Comparison of ENCODE assay signal across 8 mouse cellular contexts in the genomic region with DNA sequence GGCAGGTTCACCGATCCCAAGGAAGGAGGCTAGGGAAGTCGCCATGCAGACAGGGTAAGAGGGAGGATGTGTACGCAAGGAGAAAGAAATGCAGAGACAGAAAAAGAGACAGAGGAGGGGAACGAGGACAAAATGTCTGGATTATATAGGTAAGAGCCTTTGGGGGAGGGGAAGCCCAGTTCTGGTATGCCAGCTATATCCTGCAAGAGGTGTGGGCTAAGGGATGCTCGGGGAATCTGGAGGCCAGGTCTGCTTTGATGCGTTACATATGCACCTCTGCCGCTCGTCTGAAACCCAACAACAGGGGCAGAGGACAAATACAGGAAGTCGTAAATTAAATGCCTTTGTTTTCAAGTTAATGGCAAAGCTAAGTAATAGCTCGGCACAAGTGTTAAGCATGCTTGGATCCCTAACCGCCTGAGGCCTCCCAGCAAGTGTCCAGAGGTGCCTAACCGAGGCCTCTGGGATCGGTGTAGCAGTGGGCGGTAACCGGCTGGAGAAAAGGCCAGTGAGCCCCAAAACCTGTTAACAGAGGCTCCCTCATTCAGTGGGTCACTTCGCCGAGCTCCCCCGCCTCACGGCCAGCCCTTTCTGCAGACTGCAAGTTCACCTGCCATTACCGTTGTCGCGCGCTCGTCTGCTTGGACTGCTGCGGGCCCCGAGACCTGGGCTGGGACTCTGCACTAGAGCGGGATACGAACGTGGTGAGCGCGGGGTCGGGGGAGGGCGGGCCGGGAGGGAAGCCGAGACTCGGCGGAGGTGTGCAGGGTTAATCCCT. TPM values are rescaled to one million over a fixed set of nuclear protein-coding genes. Genes with fewer than 3 reads are reported as not detected.
DNase-seq lines count a peak whose midpoint lies in the region; ATAC-seq lines count a peak whose summit lies in the region.

No protein-coding gene starts in this region.

- H3K27ac ChIP-seq in heart, embryonic 12.5 days (ENCODE audit: poor library complexity, severe bottlenecking): peak overlapping the region; percentile 96
- H3K27ac ChIP-seq in forebrain, embryonic 11.5 days (ENCODE audit: low read depth, low read length): peak overlapping the region; percentile 71
- peak overlapping the region; percentile 99 for H3K27ac ChIP-seq in kidney, embryonic 15.5 days
- H3K27ac ChIP-seq in midbrain, embryonic 14.5 days (replicated peaks; ENCODE audit: low read depth, low read length): peak overlapping the region; percentile 88

- peaks cover 56% of the 10 kb centered on the region for H3K4me1 ChIP-seq in heart, embryonic 12.5 days (replicated peaks)
- peaks cover 29% of the 10 kb centered on the region for H3K4me1 ChIP-seq in forebrain, embryonic 11.5 days (replicated peaks; ENCODE audit: control insufficient read depth, insufficient read depth, low read length)
- peaks cover 66% of the 10 kb centered on the region for H3K4me1 ChIP-seq in kidney, embryonic 15.5 days
- H3K4me1 ChIP-seq in midbrain, embryonic 14.5 days (ENCODE audit: control insufficient read depth, insufficient read depth, low read length): peaks cover 26% of the 10 kb centered on the region

- peaks cover 25% of the 10 kb centered on the region for H3K36me3 ChIP-seq in heart, embryonic 12.5 days
- peaks cover under 1% of the 10 kb centered on the region; the same call in 1 of the 2 replicates for H3K36me3 ChIP-seq in forebrain, embryonic 11.5 days (ENCODE audit: control insufficient read depth, insufficient read depth, low read length)
- peaks cover 24% of the 10 kb centered on the region for H3K36me3 ChIP-seq in kidney, embryonic 15.5 days
- peaks cover 20% of the 10 kb centered on the region for H3K36me3 ChIP-seq in midbrain, embryonic 14.5 days (ENCODE audit: control insufficient read depth, insufficient read depth, low read length)

- peaks cover 20% of the 10 kb centered on the region for H3K27me3 ChIP-seq in heart, embryonic 12.5 days (replicated peaks)
- H3K27me3 ChIP-seq in forebrain, embryonic 11.5 days (ENCODE audit: control insufficient read depth, insufficient read depth, low read length): peaks cover 14% of the 10 kb centered on the region
- no peaks in the 10 kb centered on the region; the same call in 1 of the 2 replicates for H3K27me3 ChIP-seq in kidney, embryonic 15.5 days
- peaks cover 30% of the 10 kb centered on the region for H3K27me3 ChIP-seq in midbrain, embryonic 14.5 days (ENCODE audit: control insufficient read depth, insufficient read depth, low read length)

- peak; percentile 34 for ATAC-seq in heart, embryonic 12.5 days (ENCODE audit: insufficient number of reproducible peaks, low FRiP score)
- peak; percentile 6 for ATAC-seq in forebrain, embryonic 11.5 days (replicated peaks; ENCODE audit: low FRiP score)
- peak; percentile 58; the same call in 1 of the 2 replicates for ATAC-seq in kidney, embryonic 15.5 days (replicated peaks; ENCODE audit: low FRiP score)
- ATAC-seq in midbrain, embryonic 14.5 days (ENCODE audit: low FRiP score, low TSS enrichment): peak; percentile 76; the same call in 1 of the 2 replicates
- ATAC-seq in activated CD4-positive, CD25-positive, alpha-beta regulatory T cell, adult 4 months: no peak

- H3K4me3 ChIP-seq in heart, embryonic 12.5 days: peak overlapping the region; percentile 77
- peak overlapping the region; percentile 67 for H3K4me3 ChIP-seq in forebrain, embryonic 11.5 days (ENCODE audit: low read depth, low read length)
- peak overlapping the region; percentile 79 for H3K4me3 ChIP-seq in kidney, embryonic 15.5 days (replicated peaks)
- H3K4me3 ChIP-seq in midbrain, embryonic 14.5 days (replicated peaks; ENCODE audit: low read depth, low read length): peak overlapping the region; percentile 73

- DNase-seq in heart, adult 9 months (ENCODE audit: low spot score in 2 of 2): no peak
- DNase-seq in MN1 (ENCODE audit: low spot score): peak; percentile 37
- DNase-seq in forebrain, embryonic 11.5 days (ENCODE audit: low spot score): no peak
- DNase-seq in midbrain, embryonic 14.5 days: no peak
- no peak for DNase-seq in right cerebral cortex, postnatal 14 days

- peak overlapping the region; percentile 83 for H3K9ac ChIP-seq in heart, embryonic 12.5 days
- H3K9ac ChIP-seq in forebrain, embryonic 11.5 days (ENCODE audit: low read length): peak overlapping the region; percentile 71
- H3K9ac ChIP-seq in kidney, embryonic 15.5 days: peak overlapping the region; percentile 84
- peak overlapping the region; percentile 76 for H3K9ac ChIP-seq in midbrain, embryonic 14.5 days (replicated peaks; ENCODE audit: low read length)

- H3K4me2 ChIP-seq in heart, embryonic 12.5 days: peak overlapping the region; percentile 94
- peak overlapping the region; percentile 89 for H3K4me2 ChIP-seq in forebrain, embryonic 11.5 days (ENCODE audit: low read depth, low read length, severe bottlenecking)
- H3K4me2 ChIP-seq in kidney, embryonic 15.5 days: peak overlapping the region; percentile 70
- peak overlapping the region; percentile 92 for H3K4me2 ChIP-seq in midbrain, embryonic 14.5 days (ENCODE audit: low read length)

- H3K9me3 ChIP-seq in heart, embryonic 12.5 days (replicated peaks): no peaks in the 10 kb centered on the region
- H3K9me3 ChIP-seq in forebrain, embryonic 11.5 days (ENCODE audit: control insufficient read depth, low read length): no peaks in the 10 kb centered on the region
- no peaks in the 10 kb centered on the region for H3K9me3 ChIP-seq in kidney, embryonic 15.5 days (replicated peaks)
- H3K9me3 ChIP-seq in midbrain, embryonic 14.5 days (ENCODE audit: control insufficient read depth, low read length): no peaks in the 10 kb centered on the region

- 7% methylated on average over 37 of the region's 37 CpGs for WGBS in heart, embryonic 12.5 days
- WGBS in forebrain, embryonic 11.5 days: 5% methylated on average over 37 of the region's 37 CpGs
- 1% methylated on average over 37 of the region's 37 CpGs for WGBS in kidney, embryonic 15.5 days
- 8% methylated on average over 37 of the region's 37 CpGs for WGBS in midbrain, embryonic 14.5 days

RNA-seq across cellular contexts. Expression of gene Rassf1, which starts 2.4 kb away (rescaled TPM):
- polyA plus RNA-seq in heart, embryonic 12.5 days (2016; fragmentation: Nextera tagmentation; extraction: Ambion mirVana): 48.2 and 49.0 TPM in 2 replicates
- 48.2 and 51.8 TPM in 2 replicates for polyA plus RNA-seq in forebrain, embryonic 11.5 days (2014; fragmentation: Nextera tagmentation; extraction: Ambion mirVana)
- polyA plus RNA-seq in kidney, embryonic 15.5 days (2015; fragmentation: Nextera tagmentation; extraction: Ambion mirVana): 61.7 and 63.4 TPM in 2 replicates
- 35.5 and 40.4 TPM in 2 replicates for polyA plus RNA-seq in midbrain, embryonic 14.5 days (2014; fragmentation: Nextera tagmentation; extraction: Ambion mirVana)
- polyA plus RNA-seq in activated CD4-positive, CD25-positive, alpha-beta regulatory T cell, adult 4 months (2017; shearing (Covaris generic)): 10 to 100 TPM; 74.8 to 81.7 TPM

RNA-seq across cellular contexts. Expression of gene Zmynd10, which starts 6.6 kb away (rescaled TPM):
- polyA plus RNA-seq in heart, embryonic 12.5 days (2016; fragmentation: Nextera tagmentation; extraction: Ambion mirVana): 0.22 and 0.35 TPM in 2 replicates
- polyA plus RNA-seq in forebrain, embryonic 11.5 days (2014; fragmentation: Nextera tagmentation; extraction: Ambion mirVana): 1.1 and 2.3 TPM in 2 replicates
- polyA plus RNA-seq in kidney, embryonic 15.5 days (2015; fragmentation: Nextera tagmentation; extraction: Ambion mirVana): 1.2 and 2.9 TPM in 2 replicates
- polyA plus RNA-seq in midbrain, embryonic 14.5 days (2014; fragmentation: Nextera tagmentation; extraction: Ambion mirVana): 2.2 and 2.5 TPM in 2 replicates
- 1 to 10 TPM in 1 of 2 experiments, under 1 TPM in 1; 0.83 to 3.2 TPM for polyA plus RNA-seq in activated CD4-positive, CD25-positive, alpha-beta regulatory T cell, adult 4 months (2017; shearing (Covaris generic))

RNA-seq across cellular contexts. Expression of gene Tusc2, which starts 9.3 kb away (rescaled TPM):
- 60.1 and 61.4 TPM in 2 replicates for polyA plus RNA-seq in heart, embryonic 12.5 days (2016; fragmentation: Nextera tagmentation; extraction: Ambion mirVana)
- 81.9 and 93.0 TPM in 2 replicates for polyA plus RNA-seq in forebrain, embryonic 11.5 days (2014; fragmentation: Nextera tagmentation; extraction: Ambion mirVana)
- polyA plus RNA-seq in kidney, embryonic 15.5 days (2015; fragmentation: Nextera tagmentation; extraction: Ambion mirVana): 46.5 and 46.8 TPM in 2 replicates
- 119 and 120 TPM in 2 replicates for polyA plus RNA-seq in midbrain, embryonic 14.5 days (2014; fragmentation: Nextera tagmentation; extraction: Ambion mirVana)
- 1 to 10 TPM; 7.3 to 7.8 TPM for polyA plus RNA-seq in activated CD4-positive, CD25-positive, alpha-beta regulatory T cell, adult 4 months (2017; shearing (Covaris generic))

RNA-seq across cellular contexts. Expression of gene Nprl2, which starts 11.7 kb away (rescaled TPM):
- polyA plus RNA-seq in heart, embryonic 12.5 days (2016; fragmentation: Nextera tagmentation; extraction: Ambion mirVana): 24.4 and 25.1 TPM in 2 replicates
- polyA plus RNA-seq in forebrain, embryonic 11.5 days (2014; fragmentation: Nextera tagmentation; extraction: Ambion mirVana): 40.7 and 43.7 TPM in 2 replicates
- 44.4 and 46.8 TPM in 2 replicates for polyA plus RNA-seq in kidney, embryonic 15.5 days (2015; fragmentation: Nextera tagmentation; extraction: Ambion mirVana)
- 69.4 and 75.7 TPM in 2 replicates for polyA plus RNA-seq in midbrain, embryonic 14.5 days (2014; fragmentation: Nextera tagmentation; extraction: Ambion mirVana)
- polyA plus RNA-seq in activated CD4-positive, CD25-positive, alpha-beta regulatory T cell, adult 4 months (2017; shearing (Covaris generic)): 10 to 100 TPM; 44.5 to 45.2 TPM

RNA-seq across cellular contexts. Expression of gene Cyb561d2, which starts 11.7 kb away (rescaled TPM):
- 16.6 and 18.4 TPM in 2 replicates for polyA plus RNA-seq in heart, embryonic 12.5 days (2016; fragmentation: Nextera tagmentation; extraction: Ambion mirVana)
- polyA plus RNA-seq in forebrain, embryonic 11.5 days (2014; fragmentation: Nextera tagmentation; extraction: Ambion mirVana): 14.3 and 18.7 TPM in 2 replicates
- polyA plus RNA-seq in kidney, embryonic 15.5 days (2015; fragmentation: Nextera tagmentation; extraction: Ambion mirVana): 31.5 and 33.9 TPM in 2 replicates
- 35.1 and 49.6 TPM in 2 replicates for polyA plus RNA-seq in midbrain, embryonic 14.5 days (2014; fragmentation: Nextera tagmentation; extraction: Ambion mirVana)
- polyA plus RNA-seq in activated CD4-positive, CD25-positive, alpha-beta regulatory T cell, adult 4 months (2017; shearing (Covaris generic)): 10 to 100 TPM; 65.7 to 82.2 TPM
